Mouse (Mus musculus) stomach, postnatal 0 days (tissue): ENCODE data around the gene Elmo1. TPM values are rescaled to one million over a fixed set of nuclear protein-coding genes. Genes with fewer than 3 reads are reported as not detected.

Source experiments
- ATAC-seq: fragments of 200-750 bp; cut with Nextera tagmentation; 2 replicates; pipeline ENCODE4 v1.8.0; 2017; ENCODE audit not compliant: low FRiP score, low TSS enrichment
- DNase-seq: peaks from one replicate; pipeline ENCODE4 v3.0.0-alpha.2; 2016; ENCODE audit warnings: low spot score
- H3K27ac ChIP-seq: fragments of 300-500 bp; sonication (generic); replicated peaks from 2 replicates; pipeline ENCODE4 v1.5.1; 2014; ENCODE audit warnings: mild to moderate bottlenecking, control low read depth
- H3K27me3 ChIP-seq: fragments of 300-500 bp; sonication (generic); 2 replicates; pipeline ENCODE4 v1.6.1; 2014; ENCODE audit warnings: low read length; ENCODE audit not compliant: control insufficient read depth, insufficient read depth
- H3K36me3 ChIP-seq: fragments of 300-500 bp; sonication (generic); 2 replicates; pipeline ENCODE4 v1.6.1; 2014; ENCODE audit warnings: low read length, mixed read lengths; ENCODE audit not compliant: control insufficient read depth, insufficient read depth
- H3K4me1 ChIP-seq: fragments of 300-500 bp; sonication (generic); replicated peaks from 2 replicates; pipeline ENCODE4 v1.6.1; 2014; ENCODE audit warnings: antibody characterized with exemption; ENCODE audit not compliant: control insufficient read depth, insufficient read depth
- H3K4me2 ChIP-seq: fragments of 300-500 bp; sonication (generic); replicated peaks from 2 replicates; pipeline ENCODE4 v1.6.1; 2014; ENCODE audit warnings: low read depth, mild to moderate bottlenecking, control low read depth, moderate library complexity
- H3K4me3 ChIP-seq: fragments of 300-500 bp; sonication (generic); 2 replicates; pipeline ENCODE4 v1.5.1; 2014; ENCODE audit warnings: low read depth, low read length, control low read depth
- H3K9ac ChIP-seq: fragments of 300-500 bp; sonication (generic); 2 replicates; pipeline ENCODE4 v1.6.1; 2014; ENCODE audit warnings: mild to moderate bottlenecking, low read length, control low read depth, mixed read lengths
- H3K9me3 ChIP-seq: fragments of 300-500 bp; sonication (generic); 2 replicates; pipeline ENCODE4 v1.6.1; 2016; ENCODE audit warnings: low read length; ENCODE audit not compliant: control insufficient read depth
- CTCF ChIP-seq: IDR thresholded peaks from 2 replicates; pipeline ENCODE4 v1.5.1; 2016; ENCODE audit warnings: antibody characterized with exemption, low read depth, mild to moderate bottlenecking, moderate library complexity
- EP300 ChIP-seq: optimal IDR thresholded peaks from 2 replicates; pipeline ENCODE3; 2016; ENCODE audit warnings: antibody characterized with exemption
- WGBS: fragments of 180-500 bp; shearing (Covaris S2); extraction: QIAGEN DNeasy Blood & Tissue Kit; methylation state at CpG from one replicate; pipeline ENCODE4 v1.1.7; 2014; 5-methylcytosine and 5-hydroxymethylcytosine counted together
- polyA plus RNA-seq: library from polyadenylated mRNA; unstranded; fragments of >200 nt; fragmentation: Nextera tagmentation; extraction: Ambion mirVana; gene quantifications from 2 replicates; pipeline ENCODE4 v1.2.1, GENCODE M21; 2015

The Elmo1 gene
- polyA plus RNA-seq, 1 experiment from 2014 or later: 5.0 TPM

GRCm38 (mm10) chr13:20512317-20513240, 422.2 kb downstream of the Elmo1 start:
- H3K27me3 ChIP-seq: no peaks in the 10 kb centered on the region

DNA sequence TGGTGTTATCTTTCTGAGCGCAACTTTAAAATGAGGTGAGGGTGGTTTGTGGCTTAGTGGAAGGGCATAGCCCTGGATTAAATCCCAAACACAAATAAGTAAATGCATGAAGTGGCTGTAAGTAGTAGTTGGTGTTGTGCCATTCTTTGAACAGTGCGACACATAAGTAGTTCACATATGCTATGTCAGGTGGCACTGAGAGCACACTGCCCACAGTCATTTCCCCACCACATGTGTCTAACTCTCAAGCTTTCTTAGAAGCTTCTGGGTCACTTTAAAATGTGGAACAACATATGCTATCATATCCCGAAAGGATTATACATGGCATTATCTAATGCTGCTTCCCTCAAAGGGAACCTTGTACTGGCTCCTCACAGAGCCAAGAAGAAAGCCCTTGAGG, 424.3 kb downstream of the Elmo1 start:
- no peaks in the 10 kb centered on the region for H3K4me1 ChIP-seq
- no peak overlapping the region for H3K4me2 ChIP-seq
- ATAC-seq: no peak
- no peak overlapping the region for H3K4me3 ChIP-seq
- no peak overlapping the region for H3K9ac ChIP-seq
- H3K27ac ChIP-seq: no peak overlapping the region
- no peak for TF ChIP-seq CTCF
- no peak for TF ChIP-seq EP300
- DNase-seq: no peak
- H3K36me3 ChIP-seq: no peaks in the 10 kb centered on the region
- H3K9me3 ChIP-seq: no peaks in the 10 kb centered on the region
- H3K27me3 ChIP-seq: no peaks in the 10 kb centered on the region
- WGBS: 95% methylated on average over 3 of the region's 3 CpGs

More at GRCm38 (mm10) chr13:20512317-20513240, 422.2 kb downstream of the Elmo1 start:
- DNase-seq (peak; percentile 48), ATAC-seq (peak; percentile 86)
- 42% methylated on average over 10 of the region's 10 CpGs for WGBS
- no peaks in the 10 kb centered on the region for H3K36me3 ChIP-seq
- H3K9ac ChIP-seq: no peak overlapping the region
- no peak overlapping the region; the same call in 1 of the 2 replicates for H3K27ac ChIP-seq
- H3K4me2 ChIP-seq: no peak overlapping the region
- H3K4me1 ChIP-seq: no peaks in the 10 kb centered on the region
- H3K4me3 ChIP-seq: no peak overlapping the region
- H3K9me3 ChIP-seq: no peaks in the 10 kb centered on the region
- no peak for TF ChIP-seq CTCF
- no peak for TF ChIP-seq EP300

DNA sequence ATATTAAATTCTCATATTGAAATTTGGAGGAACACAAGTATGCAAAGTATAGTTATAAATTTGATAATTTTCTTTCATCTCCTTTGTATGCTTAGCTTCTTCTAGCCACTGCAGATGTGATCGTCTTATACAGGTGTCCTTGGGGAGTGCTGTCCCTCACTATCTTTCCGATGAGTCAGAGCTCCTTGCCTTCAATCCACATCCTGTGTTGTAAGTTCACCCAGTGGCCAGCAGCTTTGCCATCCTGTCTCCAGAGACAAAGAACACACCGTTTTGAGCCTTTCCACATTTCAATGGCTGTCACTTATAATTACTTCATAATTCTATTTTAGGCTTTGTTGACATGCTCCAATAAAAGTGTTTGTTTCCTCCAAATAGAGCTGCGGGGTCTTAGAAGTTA, 425.7 kb downstream of the Elmo1 start:
- DNase-seq: no peak
- H3K4me3 ChIP-seq: no peak overlapping the region
- ATAC-seq: no peak
- H3K27ac ChIP-seq: no peak overlapping the region
- WGBS: 68% methylated on average over 4 of the region's 4 CpGs
- H3K36me3 ChIP-seq: no peaks in the 10 kb centered on the region
- H3K27me3 ChIP-seq: no peaks in the 10 kb centered on the region
- no peaks in the 10 kb centered on the region for H3K9me3 ChIP-seq
- H3K9ac ChIP-seq: no peak overlapping the region
- H3K4me2 ChIP-seq: no peak overlapping the region
- no peak for TF ChIP-seq EP300
- no peak for TF ChIP-seq CTCF
- H3K4me1 ChIP-seq: no peaks in the 10 kb centered on the region

DNA sequence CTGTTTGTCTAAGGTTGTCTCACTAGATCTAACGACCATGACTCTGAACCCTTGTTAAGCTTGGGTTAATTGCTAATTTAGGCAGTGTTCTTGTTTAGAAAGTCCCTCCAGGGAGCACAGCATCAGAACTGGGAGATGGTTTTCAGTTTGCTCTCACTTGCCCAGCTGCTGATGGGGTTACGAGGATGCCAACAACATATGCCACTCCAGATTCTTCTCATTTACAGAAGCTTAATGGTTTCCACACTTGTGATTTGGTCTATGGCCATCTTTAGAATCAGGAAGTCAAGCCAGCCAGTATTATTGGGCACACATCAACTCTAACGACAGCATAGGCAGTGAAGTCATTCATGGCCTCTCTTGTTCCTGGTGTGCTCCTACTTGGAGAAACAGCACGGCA, 427.3 kb downstream of the Elmo1 start:
- no peak overlapping the region for H3K27ac ChIP-seq
- no peaks in the 10 kb centered on the region for H3K27me3 ChIP-seq
- H3K9ac ChIP-seq: no peak overlapping the region
- no peak overlapping the region for H3K4me3 ChIP-seq
- 79% methylated on average over 4 of the region's 4 CpGs for WGBS
- H3K4me2 ChIP-seq: no peak overlapping the region
- H3K4me1 ChIP-seq: no peaks in the 10 kb centered on the region
- H3K36me3 ChIP-seq: no peaks in the 10 kb centered on the region
- no peaks in the 10 kb centered on the region for H3K9me3 ChIP-seq
- DNase-seq (no peak), ATAC-seq (no peak)
- no peak for TF ChIP-seq EP300
- TF ChIP-seq CTCF: no peak

DNA sequence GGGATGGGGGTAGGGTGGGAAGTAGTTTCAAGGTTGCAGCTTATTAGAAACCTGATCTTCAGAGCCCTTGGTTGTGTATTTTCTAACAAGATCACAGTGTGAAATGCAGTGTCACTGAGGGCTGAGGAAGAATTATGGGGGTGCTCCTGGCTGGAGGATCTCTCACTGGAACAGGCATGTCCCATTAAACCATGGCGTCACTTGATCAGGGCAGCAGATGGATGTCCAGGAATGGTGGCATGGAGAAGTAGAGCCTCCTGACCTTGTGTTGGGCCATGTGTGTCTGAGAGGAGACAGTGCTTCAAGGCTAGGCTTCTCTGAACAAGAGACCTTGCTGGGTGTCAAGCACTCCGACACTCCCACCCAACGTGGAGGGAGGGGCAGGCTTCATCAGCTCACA, 431.1 kb downstream of the Elmo1 start:
- Histone ChIP-seq H3K27ac (no peak overlapping the region), H3K36me3 (no peaks in the 10 kb centered on the region), H3K9me3 (no peaks in the 10 kb centered on the region), H3K4me2 (no peak overlapping the region), H3K27me3 (no peaks in the 10 kb centered on the region), H3K4me1 (no peaks in the 10 kb centered on the region), H3K4me3 (no peak overlapping the region), H3K9ac (no peak overlapping the region)
- ATAC-seq: no peak
- TF ChIP-seq CTCF: no peak
- no peak for TF ChIP-seq EP300
- DNase-seq: no peak
- 68% methylated on average over 3 of the region's 3 CpGs for WGBS

- DNase-seq (no peak), ATAC-seq (no peak)
- Histone ChIP-seq H3K9me3 (no peaks in the 10 kb centered on the region), H3K27me3 (no peaks in the 10 kb centered on the region), H3K36me3 (no peaks in the 10 kb centered on the region), H3K9ac (no peak overlapping the region), H3K4me1 (no peaks in the 10 kb centered on the region), H3K4me2 (no peak overlapping the region), H3K27ac (no peak overlapping the region), H3K4me3 (no peak overlapping the region)
- 76% methylated on average over 1 of the region's 1 CpGs for WGBS
- no peak for TF ChIP-seq EP300
- no peak for TF ChIP-seq CTCF
Measured at GRCm38 (mm10) chr13:20523671-20524070, 433.3 kb downstream of the Elmo1 start.
